Mouse (Mus musculus) heart, postnatal 4 days (tissue): ENCODE results near the gene Foxp4. TPM values are rescaled to one million over a fixed set of nuclear protein-coding genes. Genes with fewer than 3 reads are reported as not detected.
"Not testable (repeated sequence)": the region's sequence is repeated elsewhere in the genome, so short reads cannot be mapped to it uniquely, and the experiment has no call there.

Source experiments
- DNase-seq: peaks from one replicate; pipeline ENCODE4 v3.0.0; 2021
- total RNA-seq, 2 experiments: library from RNA; stranded (reverse); gene quantifications; 2 replicates each; pipeline ENCODE4 v1.2.3; 2021

The Foxp4 gene
- total RNA-seq, 2 experiments from 2014 or later, result 18.1 to 19.6 TPM

DNA sequence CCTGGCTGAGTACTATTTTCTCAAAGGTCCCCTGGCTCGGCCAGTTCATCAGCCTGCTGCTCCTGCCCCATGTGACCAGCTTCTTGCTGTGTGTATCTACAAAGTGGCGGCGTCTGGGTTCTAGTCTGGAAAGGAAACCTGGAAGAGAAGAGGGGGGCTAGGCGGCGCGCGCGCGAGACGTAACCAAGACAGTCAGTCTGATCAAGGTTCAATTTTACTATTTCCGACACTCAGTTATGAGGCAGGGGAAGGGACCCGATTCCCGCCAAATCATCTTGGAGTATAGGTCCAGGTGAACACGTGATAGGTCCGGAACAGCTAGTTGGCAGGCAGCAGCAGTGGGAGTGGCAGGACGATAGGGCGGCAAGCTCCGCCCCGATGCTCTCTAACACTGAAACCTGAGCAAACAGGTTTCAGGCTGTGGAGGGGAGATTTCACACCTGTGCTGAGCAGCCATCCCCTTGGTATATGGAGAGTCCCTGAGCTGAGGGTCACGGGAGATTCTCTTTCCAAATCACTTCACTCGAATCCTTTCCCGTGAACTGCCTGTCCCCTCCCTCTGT lies 72.6 kb downstream of the Foxp4 start:
- not testable (repeated sequence) for DNase-seq

DNA sequence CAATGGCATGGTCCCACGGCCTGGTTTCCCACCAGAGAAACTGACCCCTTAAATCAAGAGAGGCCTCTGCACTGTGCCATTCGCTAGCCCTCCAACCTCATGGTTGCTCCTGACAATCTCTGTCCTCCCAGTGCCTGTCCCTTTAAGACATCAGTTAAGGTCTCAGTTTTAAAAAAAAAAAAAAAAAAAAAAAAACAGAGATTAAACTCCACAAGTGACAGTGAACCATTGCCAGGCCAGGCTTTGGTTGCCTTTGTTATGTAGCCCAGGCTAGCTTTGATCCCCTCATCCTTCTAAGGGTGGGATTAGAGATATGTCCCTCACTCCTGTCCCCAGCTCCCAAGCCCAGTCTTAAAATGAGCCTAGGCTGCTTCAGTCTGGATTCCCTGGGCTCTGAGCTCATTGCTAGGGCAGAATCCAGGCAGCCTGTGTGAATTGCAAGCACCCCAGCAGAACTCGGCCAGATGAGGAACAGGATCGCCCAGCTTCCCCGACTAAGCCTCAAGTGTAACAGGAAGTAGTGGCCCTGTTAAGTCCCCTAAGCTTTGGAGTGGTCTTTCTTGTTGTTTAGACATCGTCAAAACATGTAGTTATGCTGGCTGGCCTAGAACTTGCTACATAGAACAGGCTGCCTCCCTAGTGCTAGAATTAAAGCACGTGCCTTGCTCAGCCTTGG lies 73.7 kb downstream of the Foxp4 start:
- DNase-seq, result no peak

GRCm38 (mm10) chr17:47850035-47850434 lies 74.4 kb downstream of the Foxp4 start:
- peak; percentile 71 for DNase-seq

GRCm38 (mm10) chr17:47847985-47848384 lies 76.5 kb downstream of the Foxp4 start:
- DNase-seq, result no peak

- DNase-seq, result no peak
Measured at GRCm38 (mm10) chr17:47845609-47846008, 78.8 kb downstream of the Foxp4 start.

DNA sequence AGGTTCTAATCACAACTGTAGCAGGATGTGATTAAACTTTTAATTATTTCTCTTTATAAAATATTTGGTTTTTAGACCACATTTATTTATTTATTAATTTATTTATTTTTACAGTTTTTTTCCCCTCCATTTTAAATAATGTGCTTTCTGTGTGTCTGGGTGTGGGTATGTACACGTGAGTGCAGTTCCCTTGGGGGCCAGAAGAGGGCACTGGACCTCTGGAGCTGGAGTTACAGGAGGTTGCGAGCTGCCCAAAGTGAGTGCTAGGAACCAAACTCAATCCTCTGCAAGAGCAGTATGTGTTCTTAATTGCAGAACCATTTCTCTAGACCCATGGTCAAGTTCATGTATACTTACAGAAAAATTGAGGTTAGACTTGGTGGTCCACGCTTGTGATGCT lies 81.0 kb downstream of the Foxp4 start:
- DNase-seq, result no peak

- DNase-seq, result peak; percentile 87
Measured at GRCm38 (mm10) chr17:47841931-47842623, 82.4 kb downstream of the Foxp4 start.

DNA sequence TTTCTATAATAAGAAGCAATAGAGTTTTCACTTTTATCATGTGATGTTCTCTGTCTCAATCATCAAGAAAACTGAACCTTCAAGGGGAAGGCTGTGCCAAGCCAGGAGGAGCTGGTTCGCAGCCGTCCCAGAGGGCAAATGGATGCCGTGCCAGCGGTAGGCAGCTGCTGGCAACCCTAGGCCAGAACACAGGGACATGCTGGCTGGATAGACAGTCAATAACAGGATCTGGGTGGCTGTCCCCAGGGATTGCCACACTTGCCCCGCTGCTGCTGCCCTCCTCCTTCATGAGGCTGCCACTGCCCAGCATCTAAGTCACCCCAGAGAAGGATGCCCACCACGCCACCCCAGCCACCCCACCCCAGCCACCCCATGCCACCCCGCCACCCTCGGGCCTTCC lies 82.9 kb downstream of the Foxp4 start:
- no peak for DNase-seq

- DNase-seq, result peak; percentile 61
Measured at GRCm38 (mm10) chr17:47837808-47838207, 86.6 kb downstream of the Foxp4 start.

DNA sequence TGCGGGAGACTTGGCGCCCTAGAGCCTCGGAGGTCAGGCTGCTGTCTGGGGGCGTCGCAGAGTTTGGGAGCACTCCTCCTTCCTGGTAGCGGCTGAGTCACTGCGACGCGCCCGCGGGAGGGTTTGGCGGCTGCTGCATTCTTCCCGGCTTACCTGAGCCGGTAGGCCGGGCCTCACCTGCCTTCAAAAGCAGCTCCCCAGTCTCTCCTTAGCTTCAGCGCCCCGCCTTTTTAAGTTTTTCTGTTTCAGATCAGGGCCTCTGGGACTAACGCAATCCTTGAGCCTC lies 90.0 kb downstream of the Foxp4 start, which contains the start of gene Mdfi:
TSS of gene Mdfi (minus strand) at position 210 of the 286 bp plus-strand sequence.
- DNase-seq, result no peak

DNA sequence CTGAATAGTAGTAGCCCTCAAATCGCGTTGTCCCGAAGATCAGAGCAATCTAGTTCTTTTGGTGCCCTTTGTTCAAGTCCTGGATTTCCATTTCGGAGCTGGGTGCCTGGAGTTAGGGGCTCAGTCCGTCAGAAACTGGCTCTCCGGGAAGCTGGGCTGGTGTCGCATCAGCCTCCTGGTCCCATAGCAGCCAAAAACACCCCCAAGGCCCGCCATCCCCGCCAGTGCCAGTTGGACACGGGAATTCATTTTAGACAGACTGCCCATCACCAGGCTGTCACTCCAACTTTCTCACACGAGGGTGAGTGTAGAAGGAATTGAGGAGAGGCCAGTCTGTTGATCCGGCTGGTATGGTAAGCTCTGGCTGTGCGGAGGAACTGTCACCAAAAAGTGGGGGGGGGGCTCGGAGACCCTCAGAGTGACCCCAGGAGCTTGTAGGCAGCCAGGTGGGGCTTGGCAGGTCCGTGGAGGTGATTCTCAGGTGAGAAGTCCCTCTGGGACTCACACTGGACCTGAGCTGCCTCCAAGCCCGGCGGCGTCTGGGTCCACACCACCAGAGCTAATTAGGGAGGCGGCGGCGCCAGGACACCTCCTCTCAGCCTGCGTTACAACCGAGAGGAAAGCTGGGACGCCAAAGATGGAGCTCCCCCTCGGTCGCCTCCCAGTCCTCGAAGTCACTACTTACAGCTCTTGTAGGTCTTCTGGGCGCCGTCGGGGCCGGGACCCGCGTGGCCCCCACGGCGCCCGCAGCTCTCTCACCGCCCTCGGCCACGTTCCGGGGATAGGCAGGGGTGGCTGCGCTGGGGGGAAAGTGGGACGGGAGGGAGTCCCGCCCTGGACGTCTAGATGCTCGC lies 90.6 kb downstream of the Foxp4 start:
- no peak for DNase-seq

GRCm38 (mm10) chr17:47833029-47833627 lies 91.3 kb downstream of the Foxp4 start:
- DNase-seq, result peak; percentile 81

DNA sequence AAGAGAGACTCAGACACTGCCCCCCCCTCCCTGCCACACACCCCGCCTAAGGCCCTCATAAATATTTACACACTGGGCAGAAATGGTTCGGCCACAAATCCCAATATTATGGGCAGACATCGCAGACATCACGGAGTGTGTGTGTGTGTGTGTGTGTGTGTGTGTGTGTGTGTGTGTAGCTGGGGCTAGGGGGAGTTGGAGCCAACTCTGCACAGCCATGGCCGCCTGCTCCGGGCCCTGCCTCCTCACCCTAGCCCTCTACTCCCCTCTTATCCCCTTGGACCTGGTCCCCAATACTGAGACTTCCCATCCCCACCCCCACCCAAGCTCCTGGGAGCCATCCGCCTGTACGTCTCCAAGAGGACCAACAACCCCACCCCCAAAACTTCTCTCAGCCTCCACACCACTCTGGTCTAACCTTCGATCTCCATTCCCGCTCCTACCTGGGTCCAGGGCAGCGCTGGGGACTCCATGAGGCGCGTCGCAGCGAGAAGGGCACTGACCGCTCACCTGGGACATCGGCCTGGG lies 91.9 kb downstream of the Foxp4 start:
- DNase-seq, result no peak

DNA sequence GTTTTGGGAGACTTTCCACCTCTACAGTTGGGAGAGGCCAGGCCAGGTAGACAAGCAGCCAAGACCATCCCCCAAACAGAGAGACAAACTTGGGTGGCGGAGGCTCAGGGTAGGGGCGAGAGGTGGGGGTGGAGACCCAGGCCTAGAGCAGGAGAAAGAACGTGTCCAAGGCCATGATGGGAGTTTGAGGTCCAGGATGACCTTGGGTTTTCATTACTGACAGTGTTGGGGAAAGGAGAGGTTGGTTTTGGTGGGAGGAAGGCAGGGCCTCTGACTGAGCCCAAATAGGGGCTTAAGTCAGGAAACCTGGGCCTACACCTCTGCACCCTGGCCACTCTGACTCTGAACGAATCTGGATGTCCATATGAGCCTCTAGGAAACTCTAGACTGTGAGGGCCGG lies 92.7 kb downstream of the Foxp4 start:
- DNase-seq, result no peak

GRCm38 (mm10) chr17:47831161-47831560 lies 93.3 kb downstream of the Foxp4 start:
- DNase-seq, result no peak

DNA sequence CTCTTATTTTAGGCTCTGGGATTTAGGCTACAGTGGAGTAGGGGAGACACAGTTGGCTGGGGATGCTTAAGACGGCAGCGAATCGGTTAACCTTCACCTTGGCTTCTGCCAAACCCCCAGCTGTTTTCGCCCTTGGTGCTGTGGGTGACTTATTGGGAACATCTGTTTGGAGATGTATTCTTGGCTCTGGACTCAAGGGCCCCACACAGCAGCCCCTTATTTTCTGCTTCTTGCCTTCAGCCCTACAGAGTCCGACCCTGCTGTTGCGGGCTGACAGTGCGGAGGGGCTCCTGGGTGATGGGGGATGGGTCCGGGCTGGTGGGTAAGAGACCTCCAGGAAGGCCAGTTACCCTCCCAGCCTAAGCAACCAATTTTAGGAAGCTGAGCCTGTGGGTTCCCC lies 103.1 kb downstream of the Foxp4 start:
- DNase-seq, result no peak

GRCm38 (mm10) chr17:47818038-47818725 lies 106.3 kb downstream of the Foxp4 start:
- no peak for DNase-seq
